Mouse (Mus musculus) layer of hippocampus, postnatal 36 days (tissue): ENCODE measurements at regions not wholly inside any gene's neighbourhood (a gene's known extent, or its start where the extent isn't known, plus 50 kb on each side); places are given as distances from the start of the nearest gene placed in this dataset.
"Not testable (repeated sequence)": the region's sequence is repeated elsewhere in the genome, so short reads cannot be mapped to it uniquely, and the experiment has no call there.

Experiments
- DNase-seq, 2 experiments: peaks; one replicate each; pipeline ENCODE4 v3.0.0; 2022

DNA sequence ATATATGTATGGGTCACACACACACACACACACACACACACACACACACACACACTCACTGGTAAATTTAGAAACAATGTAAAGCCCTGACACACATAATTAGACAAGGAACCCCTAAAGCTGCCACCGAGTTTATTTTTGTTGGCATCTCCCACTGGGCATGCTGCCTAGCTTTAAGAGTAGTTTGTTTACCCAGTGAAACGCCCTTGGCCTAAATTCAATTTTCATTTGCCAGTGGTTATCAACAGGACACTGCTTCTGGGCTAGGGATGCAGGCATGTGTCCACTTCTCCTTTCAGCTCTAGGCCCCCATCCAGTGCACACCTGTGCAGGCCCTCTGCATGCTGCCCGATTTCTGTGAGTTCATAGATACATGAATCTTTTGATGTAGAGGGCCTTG lies 73.7 kb upstream of the 1110032F04Rik start:
- DNase-seq: no peak

GRCm38 (mm10) chr3:68798408-68798807 lies 71.0 kb upstream of the 1110032F04Rik start:
- not testable (repeated sequence) for DNase-seq

- DNase-seq: no peak
Observed at GRCm38 (mm10) chr3:68808866-68809265, 60.5 kb upstream of the 1110032F04Rik start.

DNA sequence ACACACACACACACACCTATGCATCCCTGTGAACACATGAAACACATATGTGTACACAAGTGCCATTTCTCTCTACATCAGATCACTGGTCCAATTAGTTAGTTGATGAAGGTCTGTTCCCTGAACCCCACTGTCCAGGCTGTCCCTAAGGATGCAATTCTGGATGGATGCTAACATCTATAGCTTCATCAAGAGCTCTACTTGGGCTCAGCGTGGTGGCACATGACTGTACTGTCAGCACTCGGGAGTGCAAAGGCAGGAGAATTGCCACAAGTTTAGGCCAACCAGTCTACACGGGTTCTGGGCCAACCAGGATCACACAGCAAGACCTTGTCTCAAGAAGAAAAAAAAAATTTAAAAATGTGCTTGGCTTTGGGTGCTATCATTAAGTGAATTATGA lies 55.9 kb upstream of the 1110032F04Rik start:
- DNase-seq: no peak

DNA sequence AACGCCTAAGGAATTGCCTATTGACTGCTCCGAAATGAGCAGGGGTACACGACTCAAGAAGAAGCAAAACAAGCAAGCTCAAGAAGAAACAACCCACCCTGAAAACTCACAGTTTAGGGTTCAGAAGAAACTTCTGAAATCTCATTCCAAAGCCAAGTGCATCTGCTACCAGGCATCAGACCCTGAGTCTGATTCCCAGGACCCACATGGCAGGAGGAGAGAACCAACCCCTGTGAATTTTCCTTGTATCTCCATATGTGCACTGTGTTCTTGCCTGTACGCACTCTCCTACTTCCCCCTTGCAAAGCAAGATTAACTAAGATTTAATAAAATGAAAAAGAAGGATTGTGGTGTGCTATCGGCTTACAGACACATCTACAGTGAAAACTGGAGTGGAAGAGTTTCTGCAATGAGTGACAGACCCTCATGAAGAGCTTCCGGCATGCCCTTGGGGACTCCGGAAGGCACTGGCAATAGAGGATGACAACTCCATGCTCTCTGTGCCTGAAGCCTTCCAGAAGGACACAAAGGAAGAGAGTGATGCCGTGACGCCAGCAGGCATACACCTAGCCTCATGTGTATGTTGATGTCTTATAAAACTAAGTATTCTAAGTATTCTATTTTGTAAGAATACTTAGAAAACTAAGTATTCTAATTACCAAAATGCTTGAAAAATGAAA lies 55.2 kb upstream of the 1110032F04Rik start:
- no peak for DNase-seq

DNA sequence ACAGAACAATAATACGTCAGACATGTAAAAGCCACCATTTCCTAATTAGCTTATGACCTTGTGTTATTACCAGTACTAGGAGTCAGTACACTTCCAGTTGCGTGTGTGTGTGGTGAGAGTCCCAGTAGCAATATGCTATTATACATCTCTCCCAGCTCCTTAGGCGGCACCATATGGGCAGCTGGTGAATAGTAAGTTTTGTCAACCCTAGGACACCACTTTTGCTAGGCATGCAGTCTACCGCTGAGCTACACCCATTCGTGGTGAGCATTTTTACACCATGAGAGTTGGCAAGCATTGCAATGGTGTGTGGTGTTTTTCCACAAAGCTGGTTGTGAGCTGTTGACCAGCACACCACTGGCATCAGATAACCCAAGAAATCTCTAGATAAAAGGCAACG lies 53.8 kb upstream of the 1110032F04Rik start:
- no peak for DNase-seq

DNA sequence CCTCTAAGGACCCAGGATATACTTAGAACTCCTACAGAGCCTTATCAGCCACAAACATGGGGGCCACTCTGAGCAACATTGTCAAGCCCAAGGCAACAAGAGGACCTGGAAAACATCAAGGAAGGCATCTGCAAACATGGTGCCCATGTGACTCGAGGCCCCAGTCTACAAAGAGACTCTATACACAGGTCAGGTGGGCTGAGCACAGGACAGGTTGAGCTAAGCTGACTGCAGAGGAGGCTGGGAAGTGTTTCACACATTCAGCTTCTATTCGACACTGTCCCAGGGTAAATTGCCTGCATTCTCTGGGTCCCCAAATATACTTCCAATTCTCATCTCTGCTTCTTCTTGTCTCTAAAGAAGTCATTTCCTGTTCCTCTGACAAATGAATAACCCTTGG lies 52.1 kb upstream of the 1110032F04Rik start:
- DNase-seq: no peak
